Mouse (Mus musculus) E14TG2a.4 (cell line): Measurements from ENCODE around the gene Rimbp3.

Experiments used
- CTCF ChIP-seq: conservative IDR thresholded peaks from 2 replicates; pipeline ENCODE4 v1.5.1; 2014; ENCODE audit warnings: low read length
- NANOG ChIP-seq: IDR thresholded peaks from 2 replicates; pipeline ENCODE4 v1.6.1; 2014; ENCODE audit warnings: borderline replicate concordance, low read length, mixed read lengths
- POU5F1 ChIP-seq: IDR thresholded peaks from 2 replicates; pipeline ENCODE4 v1.6.1; 2014; ENCODE audit warnings: low read length, borderline replicate concordance

GRCm38 (mm10) chr16:17247727-17248126 lies 39.3 kb downstream of the Rimbp3 start:
- no peak for TF ChIP-seq POU5F1
- no peak for TF ChIP-seq CTCF
- TF ChIP-seq NANOG = no peak
